Mouse (Mus musculus): Measurements from ENCODE around the gene Itga9. TPM values are rescaled to one million over a fixed set of nuclear protein-coding genes. Genes with fewer than 3 reads are reported as not detected.

Itga9 gene
- polyA plus RNA-seq, 1 experiment from 2014 or later: 6.3 TPM

GRCm38 (mm10) chr9:118863528-118863927, 257.0 kb downstream of the Itga9 start:
- peaks cover 4% of the 10 kb centered on the region; the same call in 1 of the 2 replicates for H3K4me1 ChIP-seq (replicated peaks; ENCODE audit: control insufficient read depth, insufficient read depth, low read length)
- no peaks in the 10 kb centered on the region for H3K36me3 ChIP-seq (ENCODE audit: control insufficient read depth, insufficient read depth, low read length)
- H3K9ac ChIP-seq (ENCODE audit: low read depth, low read length): no peak overlapping the region
- WGBS: 90% methylated on average over 8 of the region's 8 CpGs
- no peak overlapping the region for H3K27ac ChIP-seq (ENCODE audit: low read depth, low read length)
- no peak overlapping the region for H3K4me2 ChIP-seq (replicated peaks; ENCODE audit: low read depth, low read length)
- no peaks in the 10 kb centered on the region for H3K27me3 ChIP-seq (ENCODE audit: control insufficient read depth, insufficient read depth, low read length)
- DNase-seq (ENCODE audit: low spot score) (no peak), ATAC-seq (ENCODE audit: low FRiP score) (no peak)
- H3K9me3 ChIP-seq (ENCODE audit: control insufficient read depth, low read length): no peaks in the 10 kb centered on the region
- H3K4me3 ChIP-seq (ENCODE audit: low read depth, low read length): no peak overlapping the region

DNA sequence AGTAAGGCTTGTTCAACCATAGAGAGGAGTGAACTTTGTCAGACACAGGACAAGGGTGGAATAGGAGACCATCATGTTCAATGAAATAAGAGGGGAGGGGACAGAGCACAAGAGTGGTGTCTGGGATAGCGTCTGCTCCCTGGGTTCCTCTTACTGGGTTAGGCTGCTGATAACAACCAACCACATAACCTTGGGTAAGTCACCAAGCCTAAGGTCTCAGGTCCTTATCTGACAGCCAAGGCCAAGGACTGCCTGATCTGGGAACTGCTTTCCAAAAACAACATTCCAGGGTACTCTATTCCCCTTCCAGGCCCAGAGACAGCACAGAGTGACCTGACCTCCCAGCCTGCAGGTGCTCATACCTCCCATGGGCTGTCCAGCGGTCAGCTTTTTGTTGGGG, 260.5 kb downstream of the Itga9 start:
- no peaks in the 10 kb centered on the region for H3K36me3 ChIP-seq (ENCODE audit: control insufficient read depth, insufficient read depth, low read length)
- ATAC-seq (ENCODE audit: low FRiP score) (no peak), DNase-seq (ENCODE audit: low spot score) (no peak)
- WGBS: 88% methylated on average over 2 of the region's 2 CpGs
- no peak overlapping the region for H3K27ac ChIP-seq (ENCODE audit: low read depth, low read length)
- no peak overlapping the region for H3K9ac ChIP-seq (ENCODE audit: low read depth, low read length)
- no peaks in the 10 kb centered on the region for H3K4me1 ChIP-seq (replicated peaks; ENCODE audit: control insufficient read depth, insufficient read depth, low read length)
- H3K9me3 ChIP-seq (ENCODE audit: control insufficient read depth, low read length): no peaks in the 10 kb centered on the region
- H3K4me2 ChIP-seq (replicated peaks; ENCODE audit: low read depth, low read length): no peak overlapping the region
- H3K4me3 ChIP-seq (ENCODE audit: low read depth, low read length): no peak overlapping the region
- H3K27me3 ChIP-seq (ENCODE audit: control insufficient read depth, insufficient read depth, low read length): no peaks in the 10 kb centered on the region

DNA sequence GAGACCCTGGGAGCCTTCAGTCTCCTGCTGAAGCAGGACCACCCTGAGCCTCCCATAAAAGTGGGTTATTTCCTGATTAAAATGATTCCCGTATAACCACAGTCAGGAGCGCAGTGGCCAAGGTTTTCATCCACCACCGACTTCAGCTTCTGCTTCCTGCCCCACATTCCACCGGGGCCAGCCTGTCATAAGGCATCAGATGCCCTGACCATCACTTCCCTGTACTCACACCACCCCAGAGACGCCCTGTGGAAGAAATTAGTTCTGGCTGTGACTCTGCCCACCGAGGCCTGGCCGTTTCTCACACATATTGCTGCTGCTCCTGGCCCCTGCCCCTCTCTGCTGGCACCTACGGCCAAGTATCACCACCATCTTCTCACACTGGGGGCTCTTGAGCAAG, 261.4 kb downstream of the Itga9 start:
- 79% methylated on average over 8 of the region's 8 CpGs for WGBS
- no peaks in the 10 kb centered on the region for H3K36me3 ChIP-seq (ENCODE audit: control insufficient read depth, insufficient read depth, low read length)
- ATAC-seq (ENCODE audit: low FRiP score) (no peak), DNase-seq (ENCODE audit: low spot score) (no peak)
- no peak overlapping the region for H3K4me2 ChIP-seq (replicated peaks; ENCODE audit: low read depth, low read length)
- no peak overlapping the region for H3K9ac ChIP-seq (ENCODE audit: low read depth, low read length)
- H3K4me3 ChIP-seq (ENCODE audit: low read depth, low read length): no peak overlapping the region
- H3K4me1 ChIP-seq (replicated peaks; ENCODE audit: control insufficient read depth, insufficient read depth, low read length): no peaks in the 10 kb centered on the region
- no peak overlapping the region for H3K27ac ChIP-seq (ENCODE audit: low read depth, low read length)
- no peaks in the 10 kb centered on the region for H3K27me3 ChIP-seq (ENCODE audit: control insufficient read depth, insufficient read depth, low read length)
- no peaks in the 10 kb centered on the region for H3K9me3 ChIP-seq (ENCODE audit: control insufficient read depth, low read length)

- H3K4me2 ChIP-seq (replicated peaks; ENCODE audit: low read depth, low read length): no peak overlapping the region
- H3K4me1 ChIP-seq (replicated peaks; ENCODE audit: control insufficient read depth, insufficient read depth, low read length): no peaks in the 10 kb centered on the region
- 55% methylated on average over 4 of the region's 4 CpGs for WGBS
- no peaks in the 10 kb centered on the region for H3K36me3 ChIP-seq (ENCODE audit: control insufficient read depth, insufficient read depth, low read length)
- no peak overlapping the region for H3K4me3 ChIP-seq (ENCODE audit: low read depth, low read length)
- peak; percentile 77 for DNase-seq (ENCODE audit: low spot score)
- no peaks in the 10 kb centered on the region for H3K9me3 ChIP-seq (ENCODE audit: control insufficient read depth, low read length)
- no peak overlapping the region for H3K9ac ChIP-seq (ENCODE audit: low read depth, low read length)
- no peaks in the 10 kb centered on the region for H3K27me3 ChIP-seq (ENCODE audit: control insufficient read depth, insufficient read depth, low read length)
- ATAC-seq (ENCODE audit: low FRiP score): no peak
- H3K27ac ChIP-seq (ENCODE audit: low read depth, low read length): no peak overlapping the region
Measured at GRCm38 (mm10) chr9:118871089-118871488, 264.6 kb downstream of the Itga9 start.

DNA sequence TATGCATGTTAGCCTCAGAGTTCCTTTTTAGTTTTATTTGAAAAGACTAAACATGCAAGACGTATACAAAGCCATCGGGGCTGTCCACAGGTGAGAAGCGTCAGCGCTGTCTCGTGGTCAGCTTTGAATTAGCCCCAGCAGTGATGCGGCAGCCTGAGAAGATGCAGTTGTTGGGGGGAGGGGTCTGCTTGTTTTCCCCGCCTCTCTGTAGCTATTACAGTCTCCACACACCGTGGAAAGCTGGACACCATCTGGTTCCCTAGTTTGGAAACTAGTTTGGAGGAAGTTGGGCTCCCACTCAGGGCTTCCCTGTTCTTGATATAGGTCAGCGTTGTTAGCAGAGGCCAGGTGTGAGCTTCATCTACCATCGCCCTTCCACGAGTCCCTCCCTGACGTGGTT, 266.5 kb downstream of the Itga9 start:
- Histone ChIP-seq H3K36me3 (ENCODE audit: control insufficient read depth, insufficient read depth, low read length) (no peaks in the 10 kb centered on the region), H3K4me2 (replicated peaks; ENCODE audit: low read depth, low read length) (no peak overlapping the region), H3K4me1 (replicated peaks; ENCODE audit: control insufficient read depth, insufficient read depth, low read length) (no peaks in the 10 kb centered on the region), H3K27me3 (ENCODE audit: control insufficient read depth, insufficient read depth, low read length) (no peaks in the 10 kb centered on the region), H3K9ac (ENCODE audit: low read depth, low read length) (no peak overlapping the region), H3K27ac (ENCODE audit: low read depth, low read length) (no peak overlapping the region), H3K4me3 (ENCODE audit: low read depth, low read length) (no peak overlapping the region), H3K9me3 (ENCODE audit: control insufficient read depth, low read length) (no peaks in the 10 kb centered on the region)
- WGBS: 79% methylated on average over 12 of the region's 12 CpGs
- DNase-seq (ENCODE audit: low spot score) (no peak), ATAC-seq (ENCODE audit: low FRiP score) (no peak)

DNA sequence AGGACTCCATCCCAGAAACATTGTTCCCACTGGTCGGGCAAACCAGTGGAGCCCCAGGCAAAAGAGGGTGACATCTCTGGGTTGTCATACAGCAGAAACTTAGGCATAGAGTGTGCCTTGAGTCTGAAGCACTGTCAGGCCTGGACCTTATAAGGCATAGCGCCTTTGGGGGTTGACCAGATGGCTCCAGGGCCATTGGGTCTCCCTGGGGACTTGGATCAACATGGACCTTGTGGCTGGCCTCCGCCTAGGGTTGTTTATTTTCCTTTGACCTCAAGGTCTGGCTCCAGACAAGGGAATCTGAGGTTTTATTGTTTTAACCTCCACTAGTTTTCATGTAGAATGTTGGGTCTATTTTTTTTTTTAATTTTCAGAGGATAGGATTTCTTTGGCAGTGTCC, 267.1 kb downstream of the Itga9 start:
- ATAC-seq (ENCODE audit: low FRiP score) (no peak), DNase-seq (ENCODE audit: low spot score) (no peak)
- WGBS: 73% methylated on average over 3 of the region's 3 CpGs
- Histone ChIP-seq H3K36me3 (ENCODE audit: control insufficient read depth, insufficient read depth, low read length) (no peaks in the 10 kb centered on the region), H3K9ac (ENCODE audit: low read depth, low read length) (no peak overlapping the region), H3K27me3 (ENCODE audit: control insufficient read depth, insufficient read depth, low read length) (no peaks in the 10 kb centered on the region), H3K27ac (ENCODE audit: low read depth, low read length) (no peak overlapping the region), H3K4me2 (replicated peaks; ENCODE audit: low read depth, low read length) (no peak overlapping the region), H3K9me3 (ENCODE audit: control insufficient read depth, low read length) (no peaks in the 10 kb centered on the region), H3K4me3 (ENCODE audit: low read depth, low read length) (no peak overlapping the region), H3K4me1 (replicated peaks; ENCODE audit: control insufficient read depth, insufficient read depth, low read length) (no peaks in the 10 kb centered on the region)

DNA sequence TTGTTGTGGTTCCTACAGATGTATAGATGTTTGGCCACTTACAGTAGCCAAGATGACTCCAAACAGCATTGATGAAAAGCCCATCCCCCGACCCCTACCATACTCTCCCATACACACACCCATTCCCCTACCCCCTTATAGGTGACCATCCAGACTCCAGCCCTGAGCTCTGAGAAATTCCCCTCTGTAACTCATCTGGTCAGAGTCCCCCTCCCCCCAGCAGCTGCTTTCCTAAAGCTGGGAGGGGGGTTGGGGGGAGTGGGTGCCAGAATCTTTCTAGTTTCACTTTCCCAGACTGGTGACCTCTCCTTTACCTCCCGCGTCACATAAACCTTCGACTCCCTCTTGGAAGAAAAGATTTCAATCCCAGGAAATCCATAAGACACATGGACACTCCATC, 269.2 kb downstream of the Itga9 start:
- DNase-seq (ENCODE audit: low spot score) (no peak), ATAC-seq (ENCODE audit: low FRiP score) (no peak)
- Histone ChIP-seq H3K27ac (ENCODE audit: low read depth, low read length) (no peak overlapping the region), H3K4me1 (replicated peaks; ENCODE audit: control insufficient read depth, insufficient read depth, low read length) (no peaks in the 10 kb centered on the region), H3K4me3 (ENCODE audit: low read depth, low read length) (no peak overlapping the region), H3K36me3 (ENCODE audit: control insufficient read depth, insufficient read depth, low read length) (no peaks in the 10 kb centered on the region), H3K9me3 (ENCODE audit: control insufficient read depth, low read length) (no peaks in the 10 kb centered on the region), H3K27me3 (ENCODE audit: control insufficient read depth, insufficient read depth, low read length) (no peaks in the 10 kb centered on the region), H3K9ac (ENCODE audit: low read depth, low read length) (no peak overlapping the region), H3K4me2 (replicated peaks; ENCODE audit: low read depth, low read length) (no peak overlapping the region)
- 75% methylated on average over 4 of the region's 4 CpGs for WGBS

- Histone ChIP-seq H3K9me3 (ENCODE audit: control insufficient read depth, low read length) (no peaks in the 10 kb centered on the region), H3K4me2 (replicated peaks; ENCODE audit: low read depth, low read length) (no peak overlapping the region), H3K36me3 (ENCODE audit: control insufficient read depth, insufficient read depth, low read length) (no peaks in the 10 kb centered on the region), H3K9ac (ENCODE audit: low read depth, low read length) (no peak overlapping the region), H3K4me3 (ENCODE audit: low read depth, low read length) (no peak overlapping the region), H3K4me1 (replicated peaks; ENCODE audit: control insufficient read depth, insufficient read depth, low read length) (no peaks in the 10 kb centered on the region), H3K27me3 (ENCODE audit: control insufficient read depth, insufficient read depth, low read length) (no peaks in the 10 kb centered on the region), H3K27ac (ENCODE audit: low read depth, low read length) (no peak overlapping the region)
- 86% methylated on average over 10 of the region's 10 CpGs for WGBS
- DNase-seq (ENCODE audit: low spot score) (no peak), ATAC-seq (ENCODE audit: low FRiP score) (no peak)
Measured at GRCm38 (mm10) chr9:118876902-118877301, 270.4 kb downstream of the Itga9 start.

DNA sequence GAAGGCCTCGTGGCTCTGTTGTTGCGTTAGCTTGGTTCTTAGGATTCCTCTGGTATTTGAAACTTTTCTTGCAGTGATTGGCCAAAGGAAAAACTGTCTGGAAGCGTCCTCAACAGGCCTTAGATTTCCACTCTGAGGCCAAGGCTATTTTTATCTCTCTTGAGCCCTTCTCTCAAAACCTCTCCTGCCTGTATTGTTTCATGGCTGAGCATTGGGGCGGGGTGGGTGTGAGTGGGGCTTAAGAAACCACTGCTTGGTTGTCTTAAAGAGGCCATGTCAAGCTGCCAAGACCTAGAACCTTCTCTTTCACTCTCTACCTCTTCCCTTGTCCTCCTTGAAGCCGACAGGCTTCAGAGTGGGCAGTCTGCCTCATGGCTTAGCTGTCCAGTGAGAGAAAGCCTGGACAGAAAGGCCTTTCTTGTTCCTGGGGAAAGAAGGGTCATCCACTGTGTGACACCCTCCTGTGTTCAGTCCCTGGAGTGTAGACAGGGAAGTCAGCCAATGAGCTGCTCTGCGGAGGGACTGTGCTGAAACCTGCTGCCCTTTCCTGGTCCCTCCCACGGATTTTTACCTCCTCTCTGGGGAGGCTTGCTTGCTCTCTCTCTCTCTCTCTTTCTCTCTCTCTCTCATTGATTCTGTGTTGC, 271.0 kb downstream of the Itga9 start:
- no peak for ATAC-seq (ENCODE audit: low FRiP score)
- Histone ChIP-seq H3K36me3 (ENCODE audit: control insufficient read depth, insufficient read depth, low read length) (no peaks in the 10 kb centered on the region), H3K9ac (ENCODE audit: low read depth, low read length) (no peak overlapping the region), H3K27me3 (ENCODE audit: control insufficient read depth, insufficient read depth, low read length) (no peaks in the 10 kb centered on the region), H3K27ac (ENCODE audit: low read depth, low read length) (no peak overlapping the region), H3K9me3 (ENCODE audit: control insufficient read depth, low read length) (no peaks in the 10 kb centered on the region), H3K4me1 (replicated peaks; ENCODE audit: control insufficient read depth, insufficient read depth, low read length) (no peaks in the 10 kb centered on the region), H3K4me3 (ENCODE audit: low read depth, low read length) (no peak overlapping the region), H3K4me2 (replicated peaks; ENCODE audit: low read depth, low read length) (no peak overlapping the region)
- no peak for DNase-seq (ENCODE audit: low spot score)
- 85% methylated on average over 7 of the region's 7 CpGs for WGBS

Measured in hindbrain, embryonic 11.5 days (tissue).